Mouse (Mus musculus): Measurements from ENCODE around the gene Cldn3. TPM values are rescaled to one million over a fixed set of nuclear protein-coding genes. Genes with fewer than 3 reads are reported as not detected.
A peak's percentile ranks its signal among the peaks of the same experiment; 100 is the strongest.

Gene Cldn3
- total and polyA plus RNA-seq, 3 experiments, result 0.62 to 2.9 (median 0.75) TPM

GRCm38 (mm10) chr5:135035608-135036359 is 49.8 kb downstream of the Cldn3 start:
- peak; percentile 74 for DNase-seq

Other genes with a start within 250 kb of the Cldn3 start
- 10 to 100 TPM; 11.8 to 26.9 TPM for gene Eln, start 238.9 kb upstream of the Cldn3 start, total RNA-seq (2021)
- 21.8 and 30.7 TPM in 2 replicates for gene Eln, start 238.9 kb upstream of the Cldn3 start, polyA plus RNA-seq (2012; rRNA removed)
- gene Tmem270, start 79.5 kb upstream of the Cldn3 start, total RNA-seq (2021), result not detected
- gene Tmem270, start 79.5 kb upstream of the Cldn3 start, polyA plus RNA-seq (2012; rRNA removed), result not detected in 2 replicates
- not detected for gene Cldn13, start 70.7 kb upstream of the Cldn3 start, total RNA-seq (2021)
- gene Cldn13, start 70.7 kb upstream of the Cldn3 start, polyA plus RNA-seq (2012; rRNA removed), result not detected in 2 replicates
- 10 to 100 TPM; 23.5 to 33.1 TPM for gene Mettl27, start 53.8 kb upstream of the Cldn3 start, total RNA-seq (2021)
- gene Mettl27, start 53.8 kb upstream of the Cldn3 start, polyA plus RNA-seq (2012; rRNA removed), result 22.5 and 39.1 TPM in 2 replicates
- gene Cldn4, start 39.3 kb upstream of the Cldn3 start, total RNA-seq (2021), result not detected
- 0.06 TPM in 1 of 2 replicates, not detected in the other for gene Cldn4, start 39.3 kb upstream of the Cldn3 start, polyA plus RNA-seq (2012; rRNA removed)
- gene Abhd11, start 22.9 kb downstream of the Cldn3 start, total RNA-seq (2021), result 10 to 100 TPM; 51.7 to 52.4 TPM
- gene Abhd11, start 22.9 kb downstream of the Cldn3 start, polyA plus RNA-seq (2012; rRNA removed), result 90.8 and 100.0 TPM in 2 replicates
- gene Stx1a, start 37.3 kb downstream of the Cldn3 start, total RNA-seq (2021), result 1 to 10 TPM; 5.9 to 7.5 TPM
- 23.2 and 31.8 TPM in 2 replicates for gene Stx1a, start 37.3 kb downstream of the Cldn3 start, polyA plus RNA-seq (2012; rRNA removed)
- 10 to 100 TPM; 30.7 to 43.3 TPM for gene Dnajc30, start 78.0 kb downstream of the Cldn3 start, total RNA-seq (2021)
- gene Dnajc30, start 78.0 kb downstream of the Cldn3 start, polyA plus RNA-seq (2012; rRNA removed), result 85.4 and 105 TPM in 2 replicates
- gene Bud23, start 78.7 kb downstream of the Cldn3 start, total RNA-seq (2021), result 10 to 100 TPM; 46.3 to 62.4 TPM
- gene Bud23, start 78.7 kb downstream of the Cldn3 start, polyA plus RNA-seq (2012; rRNA removed), result 62.8 and 65.6 TPM in 2 replicates
- gene Vps37d, start 92.1 kb downstream of the Cldn3 start, total RNA-seq (2021), result 1 to 10 TPM; 1.4 to 4.5 TPM
- 7.4 and 9.7 TPM in 2 replicates for gene Vps37d, start 92.1 kb downstream of the Cldn3 start, polyA plus RNA-seq (2012; rRNA removed)
- 10 to 100 TPM; 49.2 to 91.7 TPM for gene Mlxipl, start 103.7 kb downstream of the Cldn3 start, total RNA-seq (2021)
- gene Mlxipl, start 103.7 kb downstream of the Cldn3 start, polyA plus RNA-seq (2012; rRNA removed), result 127 and 165 TPM in 2 replicates
- gene Tbl2, start 163.4 kb downstream of the Cldn3 start, total RNA-seq (2021), result 10 to 100 TPM; 22.7 to 35.9 TPM
- 8.7 and 9.2 TPM in 2 replicates for gene Tbl2, start 163.4 kb downstream of the Cldn3 start, polyA plus RNA-seq (2012; rRNA removed)
- gene Bcl7b, start 182.1 kb downstream of the Cldn3 start, total RNA-seq (2021), result 10 to 100 TPM; 77.9 to 95.3 TPM
- 52.4 and 79.9 TPM in 2 replicates for gene Bcl7b, start 182.1 kb downstream of the Cldn3 start, polyA plus RNA-seq (2012; rRNA removed)
- 10 to 100 TPM; 70.8 to 78.3 TPM for gene Baz1b, start 201.1 kb downstream of the Cldn3 start, total RNA-seq (2021)
- 26.8 and 30.8 TPM in 2 replicates for gene Baz1b, start 201.1 kb downstream of the Cldn3 start, polyA plus RNA-seq (2012; rRNA removed)

Measured in adrenal gland, adult 2 months (tissue).